Mouse (Mus musculus) adrenal gland, postnatal 36 days (tissue): ENCODE data around the gene Gm28539. TPM values are rescaled to one million over a fixed set of nuclear protein-coding genes. Genes with fewer than 3 reads are reported as not detected.
"Not testable (repeated sequence)": the region's sequence is repeated elsewhere in the genome, so short reads cannot be mapped to it uniquely, and the experiment has no call there.

ENCODE experiments used
- DNase-seq, 2 experiments: peaks; one replicate each; pipeline ENCODE4 v3.0.0; 2021; ENCODE audit warnings: mixed read lengths in 1 of 2
- total RNA-seq, 2 experiments: library from RNA; stranded (reverse); gene quantifications; 2 replicates each; pipeline ENCODE4 v1.2.3; 2021

Gm28539 gene
- total RNA-seq, 2 experiments from 2014 or later: 3.3 to 3.7 TPM

DNA sequence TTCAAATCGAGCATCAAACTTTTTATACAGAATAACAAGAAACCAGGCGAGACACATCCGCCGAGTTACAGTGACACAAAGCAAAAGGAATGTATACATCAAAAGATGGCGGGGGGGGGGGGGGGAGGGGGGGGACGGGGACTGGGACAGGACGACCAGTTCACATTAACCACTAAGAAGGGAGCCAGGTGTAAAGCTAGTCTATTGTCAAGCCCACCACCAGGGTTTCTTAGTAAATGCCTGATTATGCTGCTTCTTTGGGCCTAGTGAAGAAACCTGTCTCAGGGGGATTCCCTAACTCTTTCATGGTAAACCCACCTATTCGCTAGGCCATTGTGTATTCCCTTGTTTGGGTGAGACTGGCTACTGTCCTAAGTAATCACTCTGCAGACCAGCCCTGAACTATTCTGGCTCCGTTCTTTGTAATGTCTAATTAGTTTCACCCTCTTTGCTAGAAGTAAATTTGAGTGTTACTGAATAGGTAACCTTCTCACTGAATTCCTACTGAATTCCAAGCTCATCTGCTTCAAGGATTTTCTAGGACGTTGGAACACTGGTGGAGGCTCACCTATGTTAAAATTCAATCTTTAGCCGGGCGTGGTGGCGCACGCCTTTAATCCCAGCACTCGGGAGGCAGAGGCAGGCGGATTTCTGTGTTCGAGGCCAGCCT, 13.3 kb downstream of the Gm28539 start:
- not testable (repeated sequence) for DNase-seq

GRCm38 (mm10) chr16:18858551-18858950, 22.2 kb downstream of the Gm28539 start:
- peak in 1 of 2 experiments; percentile 38 for DNase-seq

GRCm38 (mm10) chr16:18860186-18860585, 23.8 kb downstream of the Gm28539 start:
- DNase-seq: peak; percentile 77 to 80

DNA sequence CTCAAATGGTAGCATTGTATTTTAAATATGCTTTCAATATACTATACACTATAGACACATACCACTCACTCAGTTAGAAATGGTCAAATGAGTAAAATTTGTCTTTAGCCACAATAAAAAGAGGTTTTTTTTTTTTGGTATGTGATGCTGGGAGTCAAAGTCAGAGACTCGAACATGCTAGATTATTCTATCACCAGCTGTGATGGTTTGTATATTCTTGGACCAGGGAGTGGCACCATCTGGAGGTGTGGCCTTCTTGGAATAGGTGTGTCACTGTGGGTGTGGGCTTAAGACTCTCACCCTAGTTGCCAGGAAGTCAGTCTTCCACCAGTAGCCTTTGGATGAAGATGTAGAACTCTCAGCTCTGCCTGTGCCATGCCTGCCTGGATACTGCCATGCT, 34.1 kb downstream of the Gm28539 start:
- DNase-seq: not testable (repeated sequence)

- no peak for DNase-seq
These were observed 39.7 kb downstream of the Gm28539 start for GRCm38 (mm10) chr16:18876091-18876441.

DNA sequence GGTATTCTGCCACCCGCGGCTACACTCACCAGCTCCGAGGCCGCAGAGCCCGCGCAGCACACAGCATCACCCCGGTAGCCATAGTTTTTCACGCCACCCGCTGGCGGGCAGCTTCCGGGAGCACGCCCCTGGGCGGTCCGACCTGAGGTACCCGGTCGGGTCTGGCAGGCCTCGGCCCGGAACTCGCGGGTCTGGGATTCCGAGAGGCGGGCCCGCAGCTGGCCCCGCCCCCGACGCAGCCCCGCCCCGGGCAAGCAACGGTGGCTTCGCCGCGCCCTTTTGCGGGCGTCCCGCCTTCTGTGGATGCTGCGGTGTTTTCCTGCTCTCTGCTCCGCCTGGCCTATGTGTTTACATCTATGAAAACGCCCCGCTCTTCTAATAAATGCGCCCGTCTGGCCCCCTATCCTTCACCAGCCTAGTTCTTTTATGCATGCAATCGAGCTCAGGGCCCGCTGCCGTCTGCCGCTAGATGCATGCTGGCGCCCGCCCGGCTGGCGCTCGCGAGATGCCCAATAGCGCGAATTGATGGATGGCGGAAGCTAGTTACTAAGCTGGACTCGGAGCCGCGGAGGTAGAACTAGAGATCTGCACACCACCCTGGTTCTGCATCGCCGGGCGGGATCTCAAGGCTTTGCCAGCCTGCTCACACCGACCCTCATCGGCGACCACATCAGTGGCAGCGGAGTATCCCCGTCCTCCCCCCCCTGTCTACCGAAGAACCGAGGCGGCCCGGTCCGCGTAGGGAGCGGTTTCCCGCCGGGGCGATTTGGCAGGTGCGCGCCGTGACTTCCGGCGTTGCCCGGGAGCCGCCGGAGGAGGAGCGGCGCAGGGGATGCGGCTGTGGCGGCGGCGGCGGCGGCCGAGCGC, 40.3 kb downstream of the Gm28539 start, which contains the start of the genes Mrpl40 and Hira:
Gene Mrpl40, minus strand, starts transcription at position 421 of the 867 bp plus-strand sequence.
Gene Hira, plus strand, starts transcription at position 596 of the 867 bp plus-strand sequence.
- DNase-seq: peak; percentile 97 to 98

- DNase-seq: peak; percentile 50 to 56
These were observed 41.2 kb downstream of the Gm28539 start for GRCm38 (mm10) chr16:18877386-18878090.

DNA sequence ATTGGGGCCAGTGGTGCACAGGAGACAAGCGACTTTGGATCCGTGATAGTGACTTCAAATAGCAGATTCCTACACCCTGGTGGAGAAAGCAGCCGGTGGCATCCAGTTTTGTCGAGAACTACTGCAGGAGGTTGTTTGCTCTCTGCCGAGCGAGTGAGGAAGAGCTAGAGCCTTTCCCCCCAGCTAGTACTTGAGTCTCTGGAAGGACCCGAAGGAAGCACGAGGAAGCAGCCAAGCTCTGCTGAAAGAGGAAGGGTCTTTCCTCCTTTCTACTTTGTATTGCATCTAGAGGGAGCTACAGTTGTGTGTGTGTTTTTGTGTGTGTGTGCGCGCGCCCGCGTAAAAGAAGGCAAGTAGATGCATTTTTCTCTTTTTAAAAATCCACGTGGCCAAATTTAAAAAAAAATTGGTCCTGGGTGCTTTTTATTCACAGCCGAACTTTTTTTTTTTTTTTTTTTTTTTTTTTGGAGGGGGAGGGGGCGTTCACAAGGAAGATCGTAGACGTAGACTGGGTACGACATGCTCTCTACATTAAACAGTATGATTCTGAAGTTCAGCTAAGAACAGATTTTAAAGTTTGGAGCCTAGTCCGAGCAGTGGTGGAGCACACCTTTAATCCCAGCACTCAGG, 41.8 kb downstream of the Gm28539 start:
- no peak for DNase-seq

DNA sequence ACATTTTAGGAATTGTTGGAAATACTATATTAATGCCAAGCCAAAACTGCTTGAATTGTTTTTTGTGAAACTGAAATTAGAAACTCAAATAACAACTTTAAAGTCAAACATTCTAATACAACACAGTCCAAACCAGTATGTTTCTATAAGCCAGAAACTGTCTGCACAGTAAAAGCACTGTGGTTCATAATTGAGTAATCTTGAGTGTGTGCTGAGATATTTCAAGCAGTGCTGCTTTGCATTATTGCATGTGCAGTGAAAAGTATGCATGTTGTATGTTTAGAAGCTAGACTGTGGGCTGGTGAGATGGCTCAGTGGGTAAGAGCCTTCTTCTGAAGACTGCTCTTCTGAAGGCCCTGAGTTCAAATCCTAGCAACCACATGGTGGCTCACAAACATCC, 47.7 kb downstream of the Gm28539 start:
- DNase-seq: no peak

DNA sequence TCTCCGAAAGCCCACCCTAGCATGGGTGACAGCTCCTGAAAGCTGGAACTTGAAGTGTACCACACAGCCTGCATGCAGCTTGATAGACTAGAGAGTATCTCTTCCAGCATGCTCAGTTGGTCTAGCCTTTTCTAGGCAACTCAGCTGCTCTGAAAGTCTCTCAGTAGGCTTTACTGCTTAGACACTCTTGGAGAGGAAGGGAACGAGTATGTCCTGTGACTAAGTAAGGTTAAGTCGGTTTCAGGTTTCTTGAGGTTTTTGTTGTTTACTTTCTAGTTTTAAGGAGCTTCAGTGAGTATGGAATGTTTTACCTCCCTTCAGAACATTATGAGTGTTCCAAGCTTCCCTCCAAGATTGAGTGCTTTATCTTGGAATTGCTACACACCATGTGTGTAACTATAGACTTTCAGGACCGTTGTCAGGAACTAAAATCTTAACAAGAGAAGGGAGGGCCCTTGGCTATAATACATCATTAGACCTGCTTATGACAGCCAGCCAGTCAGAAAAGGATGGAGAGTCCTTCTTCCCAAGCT, 57.5 kb downstream of the Gm28539 start:
- no peak for DNase-seq

GRCm38 (mm10) chr16:18895249-18895648, 58.9 kb downstream of the Gm28539 start:
- no peak for DNase-seq

GRCm38 (mm10) chr16:18896429-18896828, 60.0 kb downstream of the Gm28539 start:
- DNase-seq: no peak

- DNase-seq: no peak
These were observed 69.3 kb downstream of the Gm28539 start for GRCm38 (mm10) chr16:18905648-18906047.

DNA sequence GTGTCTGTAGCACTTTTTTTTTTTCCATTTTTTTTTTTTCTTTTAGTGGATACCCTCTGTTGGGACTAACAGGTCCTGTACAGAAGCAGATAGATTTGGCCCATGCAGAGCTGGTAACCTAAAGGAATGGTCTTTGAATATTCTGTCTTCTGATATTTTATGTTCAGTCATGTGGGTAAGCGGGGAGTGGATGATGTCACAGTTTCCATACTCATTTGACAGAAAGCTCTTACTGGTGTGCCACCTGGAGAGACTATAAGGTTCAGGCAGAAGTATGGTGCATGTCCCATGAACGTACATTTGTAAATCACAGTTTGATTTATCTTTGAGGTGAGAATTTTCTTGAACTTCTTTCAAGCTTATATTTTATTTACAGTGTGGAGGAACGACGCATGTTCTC, 79.7 kb downstream of the Gm28539 start:
- no peak for DNase-seq

GRCm38 (mm10) chr16:18921771-18922170, 85.4 kb downstream of the Gm28539 start:
- no peak for DNase-seq

- DNase-seq: no peak
These were observed 91.6 kb downstream of the Gm28539 start for GRCm38 (mm10) chr16:18927963-18928362.

GRCm38 (mm10) chr16:18938321-18939082, 102.1 kb downstream of the Gm28539 start:
- no peak for DNase-seq

DNA sequence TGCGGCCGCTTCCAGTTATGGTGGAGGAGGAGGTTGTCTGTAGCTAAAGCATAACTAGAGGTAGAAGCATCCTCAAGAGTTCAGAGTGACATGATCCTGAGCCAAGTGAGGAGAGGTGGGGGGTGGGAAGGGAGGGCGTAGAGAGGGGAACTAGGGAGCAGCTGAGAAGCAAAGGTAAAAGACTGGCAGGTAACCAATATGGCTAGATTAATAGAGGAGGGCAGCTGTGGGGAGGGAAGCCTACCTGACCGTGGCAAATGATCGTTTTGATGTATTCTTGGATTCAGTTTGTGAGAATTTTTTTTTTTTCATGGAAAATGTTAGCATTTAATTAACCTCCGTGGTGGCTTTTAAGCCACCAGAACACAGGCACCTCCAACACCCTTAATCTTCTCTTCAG, 107.5 kb downstream of the Gm28539 start:
- no peak for DNase-seq

GRCm38 (mm10) chr16:18948941-18949340, 112.6 kb downstream of the Gm28539 start:
- no peak for DNase-seq

- no peak for DNase-seq
These were observed 114.0 kb downstream of the Gm28539 start for GRCm38 (mm10) chr16:18950351-18950750.

DNA sequence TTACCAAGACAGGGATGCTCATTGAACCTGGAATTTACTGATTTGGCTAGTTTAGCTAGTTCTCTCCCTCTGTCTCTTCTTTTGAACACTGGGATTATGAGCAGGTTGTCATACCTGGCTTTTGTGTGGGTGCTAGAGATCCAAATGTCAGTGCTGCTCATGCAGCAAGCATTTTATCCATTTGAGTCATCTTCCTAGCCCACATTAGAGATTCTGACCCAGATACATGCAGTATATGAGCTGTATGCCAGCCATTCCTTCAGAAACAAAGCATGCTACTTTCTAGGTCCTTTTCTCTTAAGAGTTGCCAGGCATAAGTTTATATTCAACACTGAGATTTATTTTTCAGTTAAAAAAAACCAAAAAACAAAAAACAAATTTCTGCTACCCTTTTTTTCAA, 116.4 kb downstream of the Gm28539 start:
- no peak for DNase-seq
